ENCODE assay signal across 17 mouse cellular contexts in the genomic region with DNA sequence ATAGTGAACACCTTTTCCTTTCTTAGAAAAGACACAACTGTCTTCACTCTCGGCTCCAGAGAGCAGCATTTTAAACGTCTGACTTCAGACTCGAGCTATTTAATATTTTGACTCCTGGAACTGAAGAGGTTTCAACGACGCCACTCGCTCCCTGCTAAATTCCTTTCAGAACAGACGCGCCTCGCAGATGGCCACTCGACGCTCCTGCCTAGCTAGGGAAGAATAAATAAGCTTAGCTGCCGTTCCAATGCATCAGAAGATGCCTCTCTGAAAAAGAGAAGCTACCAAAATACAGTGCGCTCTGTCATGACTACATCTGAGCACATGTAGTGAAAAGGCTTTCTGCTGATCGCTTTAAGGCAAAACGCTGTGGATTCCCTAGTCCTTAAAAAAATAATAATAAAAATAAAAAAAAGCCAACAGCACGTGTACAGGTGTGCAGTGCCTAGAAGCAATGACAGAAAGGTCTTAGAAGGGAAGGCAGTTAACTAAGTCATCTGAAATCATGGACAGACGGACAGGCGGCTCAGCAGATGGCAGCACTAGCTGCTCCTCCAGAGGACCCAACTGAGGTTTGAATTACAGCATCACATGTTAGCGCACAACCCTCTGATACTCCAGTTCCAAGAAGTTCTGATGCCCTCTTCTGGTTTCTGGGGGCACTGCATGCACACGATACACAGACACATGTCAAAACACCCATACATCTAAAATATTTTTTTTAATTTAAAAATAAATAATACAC. TPM values are rescaled to one million over a fixed set of nuclear protein-coding genes. Genes with fewer than 3 reads are reported as not detected.
DNase-seq lines count a peak whose midpoint lies in the region; ATAC-seq and TF ChIP-seq lines count a peak whose summit lies in the region.
"Had no signal": no experiment of that assay in that cellular context is flagged by ENCODE, and none has a peak within 500 bp of the region (broad histone marks: within the 10 kb centered on the region; RNA-seq: fewer than 3 reads in every experiment).

No protein-coding gene starts in this region.

- no peaks in the 10 kb centered on the region for H3K4me1 ChIP-seq in kidney, postnatal 0 days (replicated peaks; ENCODE audit: insufficient read depth, low read length)
- no peaks in the 10 kb centered on the region for H3K4me1 ChIP-seq in kidney, embryonic 16.5 days (ENCODE audit: insufficient read depth, low read length)
- H3K4me1 ChIP-seq: embryonic facial prominence, embryonic 15.5 days had no signal

- 87% methylated on average over 20 of the region's 20 CpGs for WGBS in kidney, postnatal 0 days
- 88% methylated on average over 20 of the region's 20 CpGs for WGBS in kidney, embryonic 16.5 days

- TF ChIP-seq CTCF in kidney, postnatal 0 days (IDR thresholded peaks at IDR 0.05; ENCODE audit: low read depth): peak; percentile 26; the same call in 1 of the 2 replicates
- peak; percentile 21; the same call in 1 of the 2 replicates for TF ChIP-seq CTCF in brain, embryonic 14.5 days (IDR thresholded peaks at IDR 0.05; ENCODE audit: borderline replicate concordance, extremely low read depth, insufficient read depth, insufficient read length)

- H3K4me3 ChIP-seq in kidney, postnatal 0 days (replicated peaks; ENCODE audit: low read depth, low read length): no peak overlapping the region
- no peak overlapping the region for H3K4me3 ChIP-seq in kidney, embryonic 16.5 days (ENCODE audit: low read length)
- H3K4me3 ChIP-seq: embryonic facial prominence, embryonic 15.5 days; hindbrain, embryonic 10.5 days; liver, embryonic 12.5 days; neural tube, embryonic 12.5 days had no signal

- ATAC-seq in kidney, postnatal 0 days (replicated peaks; ENCODE audit: low FRiP score, low read depth): no peak
- no peak for ATAC-seq in kidney, embryonic 16.5 days (ENCODE audit: low FRiP score, low TSS enrichment)
- ATAC-seq: liver, embryonic 12.5 days had no signal

- TF ChIP-seq POLR2A in brain, embryonic 14.5 days (IDR thresholded peaks at IDR 0.05; ENCODE audit: borderline replicate concordance, extremely low read depth, insufficient read depth, insufficient read length, poor library complexity, severe bottlenecking): no peak

- no peak overlapping the region for H3K9ac ChIP-seq in kidney, postnatal 0 days (ENCODE audit: low read depth, low read length)
- H3K9ac ChIP-seq in kidney, embryonic 16.5 days (replicated peaks; ENCODE audit: low read length): no peak overlapping the region
- H3K9ac ChIP-seq: embryonic facial prominence, embryonic 15.5 days; liver, embryonic 12.5 days; neural tube, embryonic 12.5 days had no signal

- no peak overlapping the region for H3K27ac ChIP-seq in kidney, postnatal 0 days
- no peak overlapping the region for H3K27ac ChIP-seq in kidney, embryonic 16.5 days (ENCODE audit: low read length)
- H3K27ac ChIP-seq: embryonic facial prominence, embryonic 15.5 days; hindbrain, embryonic 10.5 days; liver, embryonic 12.5 days; neural tube, embryonic 12.5 days had no signal

- H3K4me2 ChIP-seq in kidney, postnatal 0 days (ENCODE audit: low read length): no peak overlapping the region
- H3K4me2 ChIP-seq in kidney, embryonic 16.5 days (replicated peaks; ENCODE audit: low read depth, low read length): no peak overlapping the region
- H3K4me2 ChIP-seq: embryonic facial prominence, embryonic 15.5 days; liver, embryonic 12.5 days; neural tube, embryonic 12.5 days had no signal

- no peaks in the 10 kb centered on the region for H3K9me3 ChIP-seq in kidney, postnatal 0 days (replicated peaks; ENCODE audit: low read length)
- no peaks in the 10 kb centered on the region for H3K9me3 ChIP-seq in kidney, embryonic 16.5 days (ENCODE audit: low read length)
- H3K9me3 ChIP-seq: embryonic facial prominence, embryonic 15.5 days; hindbrain, embryonic 10.5 days; liver, embryonic 12.5 days; neural tube, embryonic 12.5 days had no signal

- no peaks in the 10 kb centered on the region for H3K36me3 ChIP-seq in kidney, postnatal 0 days (ENCODE audit: insufficient read depth, low read length)
- H3K36me3 ChIP-seq in kidney, embryonic 16.5 days (ENCODE audit: insufficient read depth, low read length): no peaks in the 10 kb centered on the region
- H3K36me3 ChIP-seq: embryonic facial prominence, embryonic 15.5 days; hindbrain, embryonic 10.5 days; liver, embryonic 12.5 days; neural tube, embryonic 12.5 days had no signal

- H3K27me3 ChIP-seq in kidney, postnatal 0 days (ENCODE audit: insufficient read depth, low read length): no peaks in the 10 kb centered on the region
- H3K27me3 ChIP-seq in kidney, embryonic 16.5 days (ENCODE audit: insufficient read depth, low read length): no peaks in the 10 kb centered on the region
- H3K27me3 ChIP-seq: embryonic facial prominence, embryonic 15.5 days; liver, embryonic 12.5 days; neural tube, embryonic 12.5 days had no signal

- no peak for DNase-seq in kidney, postnatal 0 days (ENCODE audit: low spot score)
- DNase-seq in thymus, postnatal 4 days: peak; percentile 19
- no peak for DNase-seq in thymus, adult 18-20 months
- DNase-seq in brain, embryonic 14.5 days (ENCODE audit: low read depth): no peak
- DNase-seq in ovary, postnatal 36 days (ENCODE audit: low spot score): no peak
- no peak for DNase-seq in adrenal gland, postnatal 4 days (ENCODE audit: low spot score in 2 of 2)
- DNase-seq in heart, adult 11 months: no peak
- DNase-seq: cerebellum, adult 11-12 months; kidney, postnatal 14 days; spleen, adult 18-20 months; thymus, postnatal 36 days had no signal

RNA-seq across cellular contexts. Expression of a gene that starts 46.2 kb away (rescaled TPM):
- 6.0 and 6.2 TPM in 2 replicates for polyA plus RNA-seq in kidney, postnatal 0 days (2015; fragmentation: Nextera tagmentation; extraction: Ambion mirVana)
- polyA plus RNA-seq in kidney, embryonic 16.5 days (2015; fragmentation: Nextera tagmentation; extraction: Ambion mirVana): 5.2 and 5.3 TPM in 2 replicates
- 0.61 and 0.79 TPM in 2 replicates for polyA plus RNA-seq in brain, embryonic 14.5 days (2012; rRNA removed)
- 1 to 10 TPM; 4.1 to 4.5 TPM for total RNA-seq in adrenal gland, postnatal 4 days (2021)
- total RNA-seq: megakaryocyte-erythroid progenitor cell, adult 5-6 weeks had no signal
